Mouse (Mus musculus) cerebral cortex, adult 2 months (tissue): ENCODE results near the gene Gm5475.

ENCODE experiments used
- WGBS: fragments of 180-500 bp; shearing (Covaris S2); methylation state at CpG from one replicate; pipeline ENCODE4 v1.1.7; 2018; 5-methylcytosine and 5-hydroxymethylcytosine counted together

Gene Gm5475

DNA sequence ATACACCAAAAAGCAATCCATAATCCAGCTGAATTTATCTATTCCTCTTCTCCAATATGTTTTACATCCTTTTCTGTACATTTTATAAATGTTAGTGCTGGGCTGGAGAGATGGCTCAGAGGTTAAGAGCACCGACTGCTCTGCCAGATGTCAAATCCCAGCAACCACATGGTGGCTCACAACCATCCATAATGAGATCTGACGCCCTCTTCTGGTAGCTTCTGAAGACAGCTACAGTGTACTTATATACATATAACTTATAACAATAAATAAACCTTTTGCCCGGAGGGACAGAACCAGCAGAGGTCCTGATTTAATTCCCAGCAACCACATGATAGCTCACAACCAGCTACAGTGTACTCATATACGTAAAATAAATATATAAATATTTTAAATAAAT lies 26.6 kb downstream of the Gm5475 start:
- WGBS, result 81% methylated on average over 4 of the region's 4 CpGs

DNA sequence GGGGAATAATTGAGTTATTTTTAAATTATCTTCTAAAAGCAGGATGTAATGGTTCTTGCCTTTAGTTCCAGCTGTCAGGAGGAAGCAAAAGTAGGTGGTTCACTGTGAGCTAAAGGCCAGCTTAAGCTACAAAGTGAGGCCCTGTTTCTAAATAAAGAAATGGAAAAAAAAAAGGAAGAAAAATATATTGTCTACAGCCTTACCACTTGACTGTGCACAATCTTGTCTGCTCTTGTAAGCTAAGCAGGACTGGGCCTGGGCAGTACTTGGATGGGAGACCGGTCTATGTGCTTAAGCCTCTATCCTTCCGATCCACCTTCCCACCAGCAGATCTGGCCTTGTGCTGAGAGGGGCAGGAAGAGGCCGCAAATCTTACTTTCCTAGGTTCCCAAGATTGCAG lies 27.5 kb downstream of the Gm5475 start:
- WGBS, result 93% methylated on average over 3 of the region's 3 CpGs

DNA sequence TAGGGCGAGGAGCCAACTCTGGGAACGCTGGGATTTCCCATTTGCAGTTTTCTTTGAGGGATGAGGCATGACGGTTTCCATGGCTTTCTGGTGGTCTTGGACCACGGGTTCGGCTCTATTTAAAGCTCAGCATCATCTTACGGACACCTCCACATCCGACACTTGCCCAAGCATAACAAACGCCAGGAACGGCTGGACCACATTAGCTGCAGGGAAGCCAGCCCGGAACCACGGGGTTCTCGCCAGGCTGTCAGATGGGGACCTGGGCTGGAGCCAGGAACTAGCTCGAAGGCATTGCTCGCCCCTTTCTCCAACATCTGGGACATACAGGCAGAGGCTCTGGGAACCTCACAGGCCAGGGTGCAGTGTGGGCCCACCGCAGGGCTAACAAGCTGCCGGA lies 29.3 kb downstream of the Gm5475 start:
- WGBS, result 26% methylated on average over 16 of the region's 16 CpGs

DNA sequence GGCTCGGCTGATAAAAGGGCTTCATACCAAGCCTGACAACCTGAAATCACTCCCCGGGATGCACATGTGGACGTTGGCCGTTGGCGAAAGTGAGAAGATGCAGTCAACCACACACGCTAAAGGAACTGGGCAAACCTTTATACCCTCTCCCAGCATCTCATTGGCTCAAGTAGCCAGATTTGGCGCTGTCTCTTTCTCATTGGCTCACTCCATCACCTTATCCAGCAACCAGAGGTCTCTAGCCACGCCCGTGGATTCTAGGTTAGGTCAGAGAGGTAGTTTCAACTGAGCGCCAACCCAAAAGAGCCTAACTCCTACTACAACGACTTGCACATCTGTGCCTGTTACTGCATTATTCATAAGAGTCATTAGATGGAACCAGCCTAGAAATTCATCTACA lies 30.5 kb downstream of the Gm5475 start:
- WGBS, result 85% methylated on average over 11 of the region's 11 CpGs

DNA sequence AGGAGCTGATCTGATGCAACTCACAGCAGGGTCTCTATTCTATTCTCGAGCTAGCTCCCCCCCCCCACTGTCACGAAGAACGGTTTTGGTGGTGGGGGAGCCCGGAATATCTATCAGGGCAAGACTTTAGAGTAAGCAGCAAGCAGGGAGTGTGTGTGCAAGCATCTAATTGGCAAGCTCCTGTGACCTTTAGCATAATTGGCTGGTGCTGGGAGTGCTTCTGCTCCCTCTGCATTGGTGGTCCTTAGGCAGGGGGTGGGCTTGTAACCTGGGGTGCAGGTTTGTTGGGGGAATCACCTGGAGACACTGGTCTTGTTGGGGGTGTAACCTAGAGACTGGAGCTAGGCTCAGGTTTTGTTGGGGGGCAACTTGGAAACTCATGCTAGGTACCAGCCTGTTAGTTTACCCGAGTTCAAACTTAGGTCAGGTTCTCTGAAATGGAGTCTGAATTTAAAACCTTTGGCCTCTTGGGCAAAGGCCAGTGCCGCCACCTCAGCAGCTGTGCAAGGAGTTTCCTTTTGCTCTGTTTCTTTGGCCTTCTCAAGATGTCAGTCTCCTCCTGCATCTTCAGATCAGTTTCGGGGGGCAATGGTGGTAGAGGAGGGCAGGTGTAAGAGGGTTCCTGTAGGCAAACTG lies 34.5 kb downstream of the Gm5475 start:
- 72% methylated on average over 7 of the region's 7 CpGs for WGBS

DNA sequence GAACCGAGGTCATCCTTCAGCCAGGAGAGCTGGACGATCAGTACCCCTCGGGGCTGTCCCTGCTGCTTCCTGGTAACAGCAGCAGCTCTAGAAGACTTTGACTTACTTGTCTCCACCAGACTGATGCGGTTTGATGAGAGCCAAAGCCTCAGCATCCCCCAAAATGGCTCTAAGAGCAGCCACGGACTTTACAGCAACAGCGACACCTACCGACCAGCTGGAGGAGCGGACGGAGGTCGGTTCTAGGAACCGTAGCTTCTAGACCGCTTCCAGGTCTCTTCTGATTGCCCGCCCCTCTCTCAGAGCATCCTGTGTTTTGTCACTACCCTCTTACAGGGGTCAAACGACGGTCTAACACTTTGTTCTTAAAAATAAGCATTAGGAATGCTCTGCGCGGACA lies 35.4 kb downstream of the Gm5475 start:
- 8% methylated on average over 17 of the region's 17 CpGs for WGBS

DNA sequence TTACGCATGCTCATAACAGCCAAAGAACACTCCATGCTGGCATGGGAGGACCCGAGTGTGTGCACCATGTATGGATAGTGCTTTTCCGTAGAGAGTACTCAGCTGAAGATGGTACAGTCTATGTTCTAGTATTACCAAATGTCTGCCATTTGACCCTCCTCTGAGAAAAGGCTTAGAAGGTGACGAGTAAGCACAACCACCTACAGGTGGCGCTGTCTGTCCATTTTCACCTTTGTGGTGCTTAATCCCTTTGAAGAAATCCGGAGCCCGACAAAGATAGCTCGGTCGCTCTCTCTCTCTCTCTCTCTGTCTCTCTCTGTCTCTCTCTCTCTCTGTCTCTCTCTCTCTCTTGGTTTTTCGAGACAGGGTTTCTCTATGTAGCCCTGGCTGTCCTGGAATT lies 36.1 kb downstream of the Gm5475 start:
- WGBS, result 31% methylated on average over 10 of the region's 10 CpGs

DNA sequence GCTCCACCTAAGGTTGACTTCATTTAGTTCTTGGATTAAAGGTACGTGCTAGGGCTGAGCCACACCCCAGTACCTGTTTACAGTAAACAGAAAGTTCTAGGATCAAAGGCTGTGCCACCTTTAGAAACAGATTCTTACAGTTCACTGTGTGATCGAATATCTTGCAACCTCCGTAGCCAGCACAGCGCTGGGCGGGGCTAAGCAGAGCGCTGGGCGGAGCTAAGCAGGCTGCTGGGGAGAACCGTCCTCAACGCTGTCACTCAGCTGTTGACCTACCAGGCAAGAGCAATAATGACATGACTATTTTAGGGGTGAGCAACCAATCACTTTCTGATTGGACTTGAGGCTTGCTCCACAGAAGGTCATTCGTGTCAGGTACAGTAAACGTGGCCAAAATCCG lies 39.0 kb downstream of the Gm5475 start:
- 31% methylated on average over 12 of the region's 12 CpGs for WGBS

DNA sequence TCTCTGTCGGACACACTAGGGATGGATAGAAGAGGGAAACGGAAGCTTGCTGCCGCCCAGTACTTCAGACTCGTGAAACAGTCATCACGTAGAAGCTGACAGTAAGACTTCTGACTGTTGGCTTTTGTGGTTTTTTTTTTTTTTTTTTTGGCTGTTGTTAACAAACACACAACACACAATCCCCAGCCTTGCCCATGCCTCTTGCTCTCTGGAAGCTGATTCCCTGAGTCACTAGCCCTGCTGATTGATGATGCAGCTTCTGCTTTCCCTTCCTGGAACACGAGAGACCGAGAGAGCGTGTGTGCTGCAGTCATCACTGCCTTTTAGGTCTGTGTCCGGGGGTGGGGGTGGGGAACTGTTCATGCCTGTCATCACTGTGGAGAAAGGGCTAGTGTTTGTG lies 39.7 kb downstream of the Gm5475 start:
- WGBS, result 74% methylated on average over 9 of the region's 9 CpGs

DNA sequence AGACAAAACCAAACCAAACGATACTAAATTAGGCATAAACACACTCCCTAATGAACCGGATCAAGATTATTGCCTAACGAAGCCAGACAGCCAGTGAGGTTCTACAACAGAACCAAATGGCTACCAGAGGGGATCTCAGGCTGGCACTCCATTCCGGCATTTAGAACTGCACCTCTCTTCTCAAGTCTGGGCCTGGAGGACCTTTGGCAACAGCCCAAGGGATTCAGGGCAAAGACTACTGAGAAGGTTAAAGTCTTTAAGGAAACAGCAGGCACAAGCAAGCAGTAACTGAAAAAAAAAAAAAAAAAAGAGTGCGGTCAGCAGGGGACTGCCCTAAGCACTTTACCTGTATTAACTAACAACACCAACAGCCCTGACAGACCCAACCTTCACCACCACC lies 40.1 kb downstream of the Gm5475 start:
- 64% methylated on average over 5 of the region's 5 CpGs for WGBS

DNA sequence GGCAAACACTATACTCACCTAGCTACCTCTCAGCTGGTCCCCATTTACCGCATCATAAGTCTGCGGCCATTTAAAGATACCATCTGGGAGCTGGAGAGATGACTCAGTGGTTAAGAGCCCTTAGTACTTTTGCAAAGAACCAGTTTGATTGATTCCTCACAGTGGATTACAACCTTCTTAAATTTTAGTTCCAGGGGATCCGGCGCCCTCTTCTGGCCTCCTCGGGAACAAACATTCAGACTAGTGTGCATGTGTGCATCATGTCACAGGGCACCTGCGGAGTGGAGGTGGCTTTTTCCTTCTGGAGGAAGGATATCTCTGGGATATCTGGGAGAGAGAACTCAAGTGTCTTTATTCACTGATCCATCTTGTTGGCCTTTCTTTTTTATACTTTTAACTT lies 41.8 kb downstream of the Gm5475 start:
- WGBS, result 20% methylated on average over 6 of the region's 6 CpGs

DNA sequence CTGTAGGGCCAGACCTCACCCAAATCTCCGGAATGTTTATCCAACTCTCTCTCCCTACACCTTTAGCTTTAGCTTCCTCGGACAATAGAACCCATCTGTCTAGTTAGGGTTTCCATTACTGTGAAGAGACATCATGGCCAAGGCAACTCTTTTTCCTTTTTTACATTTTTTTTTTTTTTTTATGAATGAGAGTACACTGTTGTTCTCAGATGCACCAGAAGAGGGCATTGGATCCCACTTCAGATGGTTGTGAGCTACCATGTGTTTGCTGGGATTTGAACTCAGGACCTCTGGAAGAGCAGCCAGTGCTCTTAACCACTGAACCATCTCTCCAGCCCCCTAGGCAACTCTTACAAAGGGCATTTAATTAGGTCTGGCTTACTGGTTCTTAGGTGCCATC lies 43.5 kb downstream of the Gm5475 start:
- 73% methylated on average over 2 of the region's 2 CpGs for WGBS

DNA sequence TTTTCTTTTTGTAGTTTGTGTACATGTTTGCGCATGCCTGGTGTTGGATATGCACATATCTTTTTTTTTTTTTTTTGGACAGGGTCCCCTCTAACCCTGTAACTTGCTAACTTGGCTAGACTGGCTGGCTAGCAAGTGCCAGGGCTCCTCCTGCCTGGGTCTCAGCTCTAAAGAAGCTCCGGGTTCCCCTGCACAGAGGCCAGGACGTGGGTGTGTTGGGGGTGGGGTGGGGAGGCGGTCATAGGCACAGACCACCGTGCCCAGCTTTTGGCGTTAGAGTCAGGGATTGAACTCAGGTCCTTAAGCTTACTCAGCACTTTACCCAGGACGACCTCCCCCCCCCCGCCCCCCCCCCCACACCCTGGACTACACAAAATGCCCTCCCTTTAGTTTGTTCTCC lies 45.8 kb downstream of the Gm5475 start:
- 23% methylated on average over 8 of the region's 8 CpGs for WGBS

DNA sequence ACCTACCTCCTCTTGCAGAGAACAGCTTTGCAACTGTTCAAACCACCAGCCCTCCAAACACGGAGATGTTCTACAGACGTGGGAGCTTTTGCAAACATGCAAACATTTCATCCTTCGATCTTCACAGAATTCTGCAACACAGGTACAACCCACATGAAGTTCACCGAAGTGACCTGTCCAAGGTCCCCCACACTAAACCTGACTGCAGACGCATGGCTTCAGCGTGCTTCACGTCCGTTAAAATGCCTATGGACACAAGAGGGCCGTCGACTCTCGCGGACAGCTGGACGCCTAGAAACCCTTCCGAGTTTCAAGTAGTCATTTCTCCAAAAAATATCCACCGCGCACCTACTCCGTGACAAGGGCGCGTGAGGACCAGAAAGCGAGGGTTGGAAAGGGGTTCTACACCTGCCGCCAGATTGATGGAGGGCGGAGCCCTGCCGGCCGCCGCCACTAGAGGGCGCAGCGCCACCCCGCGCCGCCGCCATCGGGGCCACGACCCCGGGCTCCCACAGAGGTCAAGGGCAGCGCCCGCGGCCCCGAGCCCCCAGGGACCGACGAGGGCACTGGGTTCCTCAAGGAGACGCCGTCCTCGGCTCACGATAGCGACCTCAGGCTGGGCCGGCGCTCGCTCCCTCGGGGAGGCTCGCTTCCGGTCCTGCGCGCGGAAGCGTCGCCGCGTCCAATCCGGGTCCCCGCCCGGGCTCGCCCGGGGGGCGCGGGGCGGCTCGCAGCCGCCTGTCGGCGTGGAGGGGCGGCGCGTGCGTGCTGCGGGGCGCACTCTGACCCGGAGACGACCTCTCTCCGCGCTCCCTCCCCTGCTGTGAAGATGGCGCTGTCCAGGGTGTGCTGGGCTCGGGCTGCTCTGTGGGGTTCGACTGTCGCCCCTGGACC lies 46.6 kb downstream of the Gm5475 start, which contains the start of gene Letmd1:
Letmd1 (plus strand) TSS at position 729 of the 894 bp plus-strand sequence.
- 1% methylated on average over 84 of the region's 84 CpGs for WGBS

DNA sequence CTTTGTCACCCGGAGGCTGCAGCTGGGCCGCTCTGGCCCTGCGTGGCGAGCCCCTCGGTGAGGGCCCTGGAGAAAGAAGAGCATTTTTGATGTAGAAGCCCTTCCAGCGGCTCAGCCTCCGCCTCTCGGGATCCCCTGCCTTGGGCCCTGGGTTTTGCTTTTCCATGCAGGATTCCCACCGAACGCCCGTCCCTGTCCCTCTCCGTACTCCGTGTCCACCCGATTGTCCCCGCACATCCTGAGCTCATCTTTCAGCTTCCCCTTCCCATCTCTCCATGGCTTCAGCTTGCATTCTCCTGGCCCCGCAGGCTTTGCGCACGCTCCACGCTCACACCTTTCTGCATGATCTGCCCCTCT lies 47.2 kb downstream of the Gm5475 start:
- 0% methylated on average over 19 of the region's 19 CpGs for WGBS

DNA sequence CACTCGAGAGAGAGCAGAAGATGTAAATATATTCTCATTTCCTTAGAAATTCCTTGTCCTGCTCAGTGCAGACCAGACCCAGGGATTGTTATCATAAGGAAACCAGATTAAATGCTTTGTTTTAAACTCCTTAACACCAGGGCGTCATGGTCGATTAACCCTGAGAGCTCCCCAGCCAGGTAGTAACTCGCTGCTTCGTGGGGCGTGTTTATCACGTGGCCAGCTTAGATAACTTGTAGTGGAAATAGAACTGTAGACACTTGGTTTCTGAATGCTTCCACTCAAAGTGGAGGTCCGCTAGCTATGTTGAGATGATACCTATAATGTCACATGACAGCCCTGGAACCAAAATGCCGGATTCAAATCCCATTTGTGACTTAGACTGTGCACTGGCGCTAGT lies 48.1 kb downstream of the Gm5475 start:
- 56% methylated on average over 10 of the region's 10 CpGs for WGBS

DNA sequence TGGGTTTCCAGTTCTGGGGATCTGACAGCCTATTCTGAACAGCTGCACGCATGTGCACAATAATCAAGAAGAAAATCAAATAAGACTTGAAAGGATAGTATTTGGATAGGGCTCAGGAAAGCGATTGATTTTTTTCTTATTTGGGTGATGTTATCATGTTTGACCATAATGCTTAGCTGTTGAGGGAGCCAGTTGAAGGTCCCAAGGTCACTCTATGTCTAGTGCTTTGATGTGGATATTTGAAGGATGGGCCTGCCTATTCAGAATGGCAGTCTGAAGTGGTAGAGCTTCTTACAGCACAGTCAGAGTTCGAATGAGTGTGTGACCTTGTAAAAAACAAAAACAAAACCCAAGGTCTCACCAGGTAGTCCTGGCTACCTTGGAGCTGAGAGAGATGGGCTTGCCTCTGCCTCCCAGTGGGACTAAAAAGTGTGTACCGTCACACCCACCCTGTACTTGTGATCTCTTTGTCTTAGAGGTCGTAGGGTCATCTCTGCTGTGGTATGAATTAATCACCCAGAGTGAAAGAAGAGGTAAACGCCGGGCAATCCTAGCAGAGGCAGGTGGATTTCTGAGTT lies 52.1 kb downstream of the Gm5475 start:
- 86% methylated on average over 7 of the region's 7 CpGs for WGBS
